Mouse (Mus musculus) liver, adult 2 months (tissue): Measurements from ENCODE around the gene Olfr1058.

Experiments
- CTCF ChIP-seq: fragments of 200-500 bp; IDR thresholded peaks from 2 replicates; pipeline ENCODE4 v1.5.1; 2011; ENCODE audit warnings: low read depth, low read length, control low read depth
- POLR2A ChIP-seq: fragments of 200-500 bp; IDR thresholded peaks from 2 replicates; pipeline ENCODE4 v1.6.1; 2011; ENCODE audit warnings: low read length, control low read depth; ENCODE audit not compliant: insufficient read depth; ENCODE audit errors: extremely low read depth

GRCm38 (mm10) chr2:86350184-86350583, 38.2 kb downstream of the Olfr1058 start, which contains the start of gene Olfr1055:
- TF ChIP-seq CTCF: no peak
- no peak for TF ChIP-seq POLR2A
